Mouse (Mus musculus): ENCODE measurements around the gene Flnb.

Gene Flnb

DNA sequence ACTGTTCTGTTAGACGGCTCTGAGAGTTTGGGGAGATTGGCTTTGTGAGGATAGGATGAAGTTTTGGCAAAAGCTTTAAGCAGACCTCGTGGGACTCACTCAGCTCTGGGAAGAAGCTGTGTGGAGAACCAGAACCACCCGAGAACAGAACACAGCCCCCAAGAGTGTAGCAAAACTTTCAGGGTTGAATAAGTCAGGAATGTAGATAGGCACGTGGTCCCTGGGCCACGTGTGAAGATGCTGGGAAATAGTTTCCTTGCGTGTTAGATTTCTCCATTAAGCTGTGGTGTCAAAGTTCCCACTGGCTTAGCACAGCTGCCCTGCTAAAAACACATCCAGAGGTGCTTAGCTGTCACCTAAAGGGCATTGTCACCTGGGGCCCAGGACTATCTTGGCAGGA lies 174.4 kb downstream of the Flnb start:
- no peak for DNase-seq (ENCODE audit: low spot score)

DNA sequence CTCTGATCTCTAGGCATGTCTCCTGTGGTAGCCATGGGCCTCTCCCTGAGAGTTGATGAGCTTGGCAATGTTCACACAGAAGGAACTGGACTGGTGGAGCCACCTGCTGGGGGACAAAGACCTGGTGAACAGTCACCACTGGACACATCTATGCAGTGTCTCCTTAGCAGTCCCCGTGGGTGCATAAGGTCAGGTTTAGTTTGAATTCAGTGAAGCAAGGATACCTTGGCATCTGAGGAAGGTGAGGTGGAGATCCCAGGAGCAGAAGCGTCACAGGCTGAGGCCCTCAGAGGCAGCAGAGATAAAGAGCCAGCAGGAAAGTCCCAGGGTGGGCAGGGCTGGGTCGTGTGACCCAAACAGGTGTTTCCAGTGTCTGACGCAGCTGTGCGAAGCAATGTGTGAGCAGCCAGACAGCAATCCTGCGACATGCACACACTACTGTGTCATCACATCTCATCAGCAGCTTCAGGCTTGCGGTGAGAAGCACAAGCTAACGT lies 176.6 kb downstream of the Flnb start, which contains the start of gene Dnase1l3:
Dnase1l3 (minus strand) TSS at position 303 of the 497 bp plus-strand sequence.
- peak; percentile 48 for DNase-seq (ENCODE audit: low spot score)

GRCm38 (mm10) chr14:7997255-7997696 lies 179.5 kb downstream of the Flnb start:
- peak; percentile 77 for DNase-seq (ENCODE audit: low spot score)

DNA sequence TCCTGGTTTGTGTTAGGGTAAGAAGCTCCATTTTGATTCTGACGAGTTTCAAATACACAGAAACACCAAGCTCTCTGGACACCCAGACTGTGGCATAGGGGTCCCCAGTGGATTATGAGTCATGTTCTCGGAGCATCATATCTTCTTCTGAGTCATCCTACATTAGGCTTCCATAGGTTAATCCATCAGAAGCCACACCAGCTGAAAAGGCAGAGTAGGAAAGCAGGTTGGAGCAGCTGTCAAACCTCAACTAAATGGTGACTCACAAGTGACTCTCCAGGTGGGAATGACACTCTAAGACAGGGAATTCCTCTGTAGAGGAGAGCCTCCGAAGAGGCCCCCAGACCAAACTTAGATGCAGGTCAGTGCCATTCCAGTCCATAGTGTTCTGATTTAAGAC lies 181.3 kb downstream of the Flnb start:
- DNase-seq (ENCODE audit: low spot score) = peak; percentile 31

GRCm38 (mm10) chr14:7999435-7999834 lies 181.7 kb downstream of the Flnb start:
- no peak for DNase-seq (ENCODE audit: low spot score)

GRCm38 (mm10) chr14:8000247-8000646 lies 182.5 kb downstream of the Flnb start:
- DNase-seq (ENCODE audit: low spot score) = no peak
